Mouse (Mus musculus): ENCODE data around the gene Milr1.
"Not testable (repeated sequence)": the region's sequence is repeated elsewhere in the genome, so short reads cannot be mapped to it uniquely, and the experiment has no call there.

Gene Milr1

GRCm38 (mm10) chr11:106778132-106778531 lies 27.1 kb downstream of the Milr1 start:
- no peak for DNase-seq

- no peak for DNase-seq
These were observed 27.8 kb downstream of the Milr1 start for GRCm38 (mm10) chr11:106778589-106779387.

- DNase-seq: peak; percentile 84
These were observed 28.5 kb downstream of the Milr1 start, which contains the start of gene Polg2 for GRCm38 (mm10) chr11:106779388-106780088. Polg2 (minus strand) TSS chr11:106779537.

- no peak for DNase-seq
These were observed 29.0 kb downstream of the Milr1 start for GRCm38 (mm10) chr11:106780089-106780425.

- no peak for DNase-seq
These were observed 29.7 kb downstream of the Milr1 start for GRCm38 (mm10) chr11:106780590-106781220.

DNA sequence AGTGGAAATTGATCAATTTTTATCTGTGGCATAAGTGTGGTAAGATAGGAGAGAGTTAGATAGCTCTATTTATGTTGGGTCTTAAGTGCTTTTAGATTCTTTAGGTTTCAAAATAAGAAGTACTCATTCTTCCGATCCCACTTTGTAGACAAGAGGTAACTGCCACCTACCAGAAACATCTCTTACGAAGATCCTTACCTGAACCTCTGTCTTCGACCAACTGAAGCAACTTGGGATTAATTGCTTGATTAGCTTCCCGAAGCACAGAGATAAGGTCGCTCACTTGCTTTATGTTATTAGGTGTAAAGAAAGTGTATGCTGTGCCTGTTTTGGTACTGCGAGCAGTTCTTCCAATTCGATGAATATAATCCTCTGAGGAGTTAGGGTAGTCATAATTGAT lies 31.2 kb downstream of the Milr1 start:
- DNase-seq: not testable (repeated sequence)

- DNase-seq: no peak
These were observed 32.1 kb downstream of the Milr1 start for GRCm38 (mm10) chr11:106782841-106783764.

DNA sequence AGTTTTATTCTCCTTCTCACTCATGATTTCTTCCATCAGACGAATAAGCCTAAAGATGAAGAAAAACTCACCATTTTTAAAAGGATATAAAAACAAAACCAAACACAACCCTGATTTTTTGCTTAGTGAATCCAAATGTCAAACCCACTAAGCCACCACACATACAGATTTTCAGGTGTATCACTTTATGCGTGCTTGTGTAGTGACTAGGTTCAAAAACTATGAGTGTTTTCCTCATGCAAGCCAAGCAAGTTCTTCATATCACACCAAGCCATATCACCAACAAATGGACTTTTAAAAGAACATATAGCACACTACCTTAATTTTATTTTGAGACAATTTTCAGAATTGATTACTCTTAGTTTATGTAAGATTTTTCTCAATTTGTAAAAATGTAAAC lies 33.5 kb downstream of the Milr1 start:
- no peak for DNase-seq

- DNase-seq: no peak
These were observed 34.0 kb downstream of the Milr1 start for GRCm38 (mm10) chr11:106785043-106785442.

DNA sequence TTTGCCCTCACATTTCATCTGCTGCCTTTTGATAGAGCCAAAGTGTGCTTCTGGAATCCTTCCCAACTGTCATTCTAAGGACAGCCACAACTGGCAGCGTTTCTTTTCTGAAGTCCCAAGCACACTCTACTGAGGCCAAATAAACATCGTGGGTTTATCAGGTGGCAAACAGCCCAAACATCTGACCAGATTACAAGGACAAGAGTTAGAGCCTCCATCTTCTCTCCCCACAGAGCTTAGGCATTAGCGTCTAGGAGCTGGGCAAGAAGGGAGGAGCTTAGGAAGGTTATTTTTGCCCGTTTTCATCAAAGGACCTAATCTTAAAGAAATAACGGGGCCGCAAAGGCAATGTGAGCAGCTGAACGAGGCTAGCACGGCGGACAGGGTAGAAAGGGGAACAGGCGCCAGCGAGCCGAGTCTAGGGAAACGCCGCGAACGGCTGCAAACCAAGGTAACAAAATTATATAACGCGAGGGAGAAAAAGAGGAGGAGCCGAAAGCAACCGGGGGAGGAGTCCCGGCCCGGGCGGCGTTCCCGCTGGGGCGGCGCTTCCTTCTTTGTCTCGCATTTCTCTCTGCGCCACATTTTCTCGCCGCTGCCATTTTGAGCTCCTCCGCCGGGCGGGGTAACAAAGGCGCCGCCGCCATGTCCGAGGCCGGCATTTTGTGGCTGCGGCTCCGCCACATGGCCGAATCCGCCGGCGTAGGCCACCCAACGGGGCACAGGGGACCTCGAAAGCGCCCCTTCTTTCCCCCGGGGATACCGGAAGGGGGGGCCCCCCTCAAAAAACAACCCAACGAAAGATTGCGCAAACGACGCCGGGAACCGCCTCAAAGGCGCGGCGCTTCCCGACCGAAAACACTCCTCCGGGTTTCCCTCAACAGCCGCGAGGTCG lies 36.4 kb downstream of the Milr1 start:
- peak; percentile 88 for DNase-seq

DNA sequence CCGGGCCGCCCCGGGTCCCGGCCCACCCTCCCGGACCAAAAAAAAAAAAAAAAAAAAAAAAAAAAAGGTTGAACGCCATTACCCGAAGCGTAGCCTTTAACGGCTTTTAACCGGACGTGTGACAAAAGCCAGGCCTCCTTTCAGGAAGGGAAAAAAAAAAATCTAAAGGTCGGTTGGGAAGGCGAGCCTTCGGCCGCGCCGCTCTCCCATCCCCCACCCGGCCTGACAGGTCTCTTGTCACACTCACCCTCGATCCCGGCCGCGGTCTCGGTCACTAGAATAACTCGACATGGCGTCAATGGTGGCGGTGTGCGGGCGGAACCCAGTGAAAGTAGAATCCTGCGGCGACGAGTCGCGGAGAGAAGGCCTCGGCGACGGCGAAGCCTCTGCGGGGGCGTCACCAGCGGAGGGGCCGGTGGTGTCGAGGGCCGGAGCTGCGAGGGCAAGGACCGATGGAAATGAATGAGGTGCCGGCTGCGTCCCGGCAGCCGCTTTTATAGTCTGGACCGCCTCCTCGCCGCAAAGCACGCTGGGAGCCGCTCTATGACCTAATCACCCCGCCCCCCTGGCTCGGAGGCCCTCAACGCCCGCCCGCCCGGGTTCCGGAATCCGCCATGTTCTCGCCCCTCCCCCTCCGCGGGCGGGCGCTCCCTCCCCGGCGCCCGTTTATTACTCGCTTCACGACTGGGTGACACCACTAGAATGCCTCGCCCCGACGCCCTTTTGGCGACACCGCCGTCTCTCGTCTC lies 37.2 kb downstream of the Milr1 start:
- peak; percentile 99 for DNase-seq

GRCm38 (mm10) chr11:106788775-106789459 lies 37.9 kb downstream of the Milr1 start, which contains the start of the genes Ddx5 and Cep95:
Ddx5 (minus strand) TSS chr11:106789185.
Cep95 (plus strand) TSS chr11:106789252.
- DNase-seq: peak; percentile 98

DNA sequence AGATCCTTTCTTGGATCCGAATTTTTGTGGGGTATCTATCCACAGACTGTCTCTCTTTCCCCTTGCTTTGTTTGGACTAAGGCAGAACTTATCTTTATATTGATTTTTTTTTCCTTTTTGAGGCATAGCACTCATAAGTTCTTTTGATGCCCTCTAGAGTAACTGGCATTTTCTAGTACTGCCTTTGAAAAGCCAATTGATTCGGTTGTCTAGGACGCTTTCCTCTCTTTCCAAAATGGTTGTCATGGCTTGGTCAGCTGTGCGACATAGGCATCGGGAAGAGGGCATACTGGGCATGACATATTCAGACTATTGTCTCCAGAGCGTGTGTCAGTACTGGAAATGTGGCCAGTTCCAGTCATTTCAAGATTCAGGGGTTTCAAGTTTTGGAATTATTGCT lies 38.6 kb downstream of the Milr1 start:
- no peak for DNase-seq

- DNase-seq: no peak
These were observed 42.8 kb downstream of the Milr1 start for GRCm38 (mm10) chr11:106793846-106794245.

GRCm38 (mm10) chr11:106795679-106796078 lies 44.7 kb downstream of the Milr1 start:
- DNase-seq: no peak

GRCm38 (mm10) chr11:106802069-106802627 lies 51.1 kb downstream of the Milr1 start:
- DNase-seq: no peak

GRCm38 (mm10) chr11:106807442-106807841 lies 56.4 kb downstream of the Milr1 start:
- not testable (repeated sequence) for DNase-seq

GRCm38 (mm10) chr11:106812410-106813136 lies 61.5 kb downstream of the Milr1 start:
- no peak for DNase-seq
